In genomic region chr6:14753512-14753911, GRCm38 (mm10) we compare ENCODE assay signal across 34 mouse cellular contexts. TPM values are rescaled to one million over a fixed set of nuclear protein-coding genes. Genes with fewer than 3 reads are reported as not detected.
A peak's percentile ranks its signal among the peaks of the same experiment; 100 is the strongest.
DNase-seq lines count a peak whose midpoint lies in the region; ATAC-seq and TF ChIP-seq lines count a peak whose summit lies in the region.
"Had no signal": no experiment of that assay in that cellular context is flagged by ENCODE, and none has a peak within 500 bp of the region (broad histone marks: within the 10 kb centered on the region; RNA-seq: fewer than 3 reads in every experiment).

No protein-coding gene starts in this region.

- no peak overlapping the region for H3K4me2 ChIP-seq in midbrain, embryonic 16.5 days (ENCODE audit: low read length)
- H3K4me2 ChIP-seq: intestine, embryonic 15.5 days; limb, embryonic 15.5 days; liver, embryonic 13.5 days; neural tube, embryonic 15.5 days had no signal

- H3K36me3 ChIP-seq in heart, embryonic 10.5 days: no peaks in the 10 kb centered on the region
- no peaks in the 10 kb centered on the region for H3K36me3 ChIP-seq in midbrain, embryonic 16.5 days (ENCODE audit: control insufficient read depth, insufficient read depth, low read length)
- H3K36me3 ChIP-seq: G1E; intestine, embryonic 15.5 days; limb, embryonic 10.5 days; limb, embryonic 15.5 days; liver, embryonic 13.5 days; neural tube, embryonic 15.5 days had no signal

- no peaks in the 10 kb centered on the region for H3K9me3 ChIP-seq in heart, embryonic 10.5 days
- no peaks in the 10 kb centered on the region for H3K9me3 ChIP-seq in midbrain, embryonic 16.5 days (replicated peaks; ENCODE audit: control insufficient read depth, low read length, poor library complexity, severe bottlenecking)
- H3K9me3 ChIP-seq: G1E; intestine, embryonic 15.5 days; limb, embryonic 10.5 days; limb, embryonic 15.5 days; liver, embryonic 13.5 days; neural tube, embryonic 15.5 days had no signal

- TF ChIP-seq CTCF in gastrocnemius, adult 2 months (IDR thresholded peaks at IDR 0.05): no peak

- intact Hi-C loops in gastrocnemius, adult 2 months (cut with DNase I): loop anchor here (5.0 kb wide), 2 partner anchors 41 to 166 kb away; no protein-coding TSS in a partner anchor
- intact Hi-C loops in heart, postnatal 25 days (cut with DNase I): loop anchor here (10.0 kb wide), 1 partner anchor 169 kb away; no protein-coding TSS in a partner anchor
- intact Hi-C loops in heart, postnatal 10 days (cut with DNase I): loop anchor here (5.0 kb wide), 1 partner anchor 166 kb away; no protein-coding TSS in a partner anchor
- intact Hi-C loops in left cerebral cortex, postnatal 10 days (cut with DNase I): no loop called here

- no peaks in the 10 kb centered on the region for H3K4me1 ChIP-seq in heart, embryonic 10.5 days
- H3K4me1 ChIP-seq in midbrain, embryonic 16.5 days (ENCODE audit: control insufficient read depth, insufficient read depth, low read length): no peaks in the 10 kb centered on the region
- H3K4me1 ChIP-seq: intestine, embryonic 15.5 days; limb, embryonic 10.5 days; limb, embryonic 15.5 days; liver, embryonic 13.5 days; neural tube, embryonic 15.5 days had no signal

- DNase-seq in gastrocnemius, adult 2 months: no peak
- DNase-seq in gastrocnemius, postnatal 10 days: no peak
- no peak for DNase-seq in heart, embryonic 10.5 days (ENCODE audit: low spot score)
- DNase-seq in heart, postnatal 25 days (ENCODE audit: low spot score): no peak
- peak; percentile 12 to 21 for DNase-seq in heart, postnatal 10 days
- no peak for DNase-seq in left cerebral cortex, postnatal 10 days (ENCODE audit: extremely low spot score in 1 of 2, low spot score in 2 of 2)
- DNase-seq: adrenal gland, adult 8-10 months; cerebellum, adult 2 months; cerebellum, postnatal 14 days; forebrain, postnatal 0 days; gastrocnemius, postnatal 36 days; kidney, adult 8-10 months; kidney, postnatal 4 days; layer of hippocampus, postnatal 36 days; liver, embryonic 13.5 days; lung, adult 18-20 months; midbrain, embryonic 14.5 days; right cerebral cortex, postnatal 4 days; thymus, adult 2 months; thymus, postnatal 4 days had no signal

- no peak overlapping the region for H3K9ac ChIP-seq in midbrain, embryonic 16.5 days (ENCODE audit: low read depth, low read length)
- H3K9ac ChIP-seq: forebrain, postnatal 0 days; intestine, embryonic 15.5 days; limb, embryonic 15.5 days; liver, embryonic 13.5 days; neural tube, embryonic 15.5 days had no signal

- 71% methylated on average over 4 of the region's 4 CpGs for WGBS in heart, embryonic 10.5 days
- 79% methylated on average over 4 of the region's 4 CpGs for WGBS in midbrain, embryonic 16.5 days

- no peaks in the 10 kb centered on the region for H3K27me3 ChIP-seq in heart, embryonic 10.5 days (ENCODE audit: insufficient read depth, poor library complexity, severe bottlenecking)
- H3K27me3 ChIP-seq in midbrain, embryonic 16.5 days (ENCODE audit: control insufficient read depth, insufficient read depth, low read depth, low read length): no peaks in the 10 kb centered on the region
- H3K27me3 ChIP-seq: intestine, embryonic 15.5 days; limb, embryonic 15.5 days; liver, embryonic 13.5 days; neural tube, embryonic 15.5 days had no signal

- peak overlapping the region; percentile 93 for H3K27ac ChIP-seq in gastrocnemius, adult 2 months
- H3K27ac ChIP-seq in heart, embryonic 10.5 days: no peak overlapping the region
- H3K27ac ChIP-seq in midbrain, embryonic 16.5 days (ENCODE audit: low read length): no peak overlapping the region
- H3K27ac ChIP-seq: hindbrain, postnatal 0 days; intestine, embryonic 15.5 days; kidney, postnatal 0 days; limb, embryonic 10.5 days; limb, embryonic 15.5 days; liver, embryonic 13.5 days; macrophage; neural tube, embryonic 15.5 days had no signal

- ATAC-seq in midbrain, embryonic 16.5 days: no peak
- ATAC-seq: forebrain, postnatal 0 days; hindbrain, postnatal 0 days; intestine, embryonic 15.5 days; lung, postnatal 0 days had no signal

- peak overlapping the region; percentile 80 for H3K4me3 ChIP-seq in gastrocnemius, adult 2 months
- H3K4me3 ChIP-seq in heart, embryonic 10.5 days: peak overlapping the region; percentile 38
- no peak overlapping the region for H3K4me3 ChIP-seq in midbrain, embryonic 16.5 days (ENCODE audit: low read depth, low read length)
- H3K4me3 ChIP-seq: erythroblast, embryonic 14.5 days; intestine, embryonic 15.5 days; limb, embryonic 10.5 days; limb, embryonic 15.5 days; liver, embryonic 13.5 days; neural tube, embryonic 15.5 days had no signal

RNA-seq across cellular contexts. Expression of gene Ppp1r3a, which starts 1.6 kb away (rescaled TPM):
- 100 to 1,000 TPM; 226 to 230 TPM for total RNA-seq in gastrocnemius, adult 2 months (2021)
- total RNA-seq in gastrocnemius, postnatal 10 days (2021): 100 to 1,000 TPM; 129 to 132 TPM
- polyA plus RNA-seq in heart, embryonic 10.5 days (2016; fragmentation: Nextera tagmentation; extraction: Ambion mirVana): 1.4 and 2.8 TPM in 2 replicates
- total RNA-seq in heart, postnatal 25 days (2021): 10 to 100 TPM; 65.5 to 69.7 TPM
- total RNA-seq in heart, postnatal 10 days (2021): 10 to 100 TPM; 41.7 to 51.3 TPM
- polyA plus RNA-seq in midbrain, embryonic 16.5 days (2015; fragmentation: Nextera tagmentation; extraction: Ambion mirVana): 0.03 TPM in 1 of 2 replicates, not detected in the other
- not detected for total RNA-seq in left cerebral cortex, postnatal 10 days (2021)
- total RNA-seq: hindbrain, postnatal 0 days; layer of hippocampus, postnatal 36 days; megakaryocyte-erythroid progenitor cell, adult 5-6 weeks had no signal
- polyA plus RNA-seq: erythroblast, embryonic 14.5 days; forebrain, embryonic 11.5 days; forebrain, postnatal 0 days; G1E; hindbrain, embryonic 11.5 days; kidney, postnatal 0 days; limb, embryonic 10.5 days; liver, embryonic 13.5 days; macrophage; midbrain, embryonic 14.5 days had no signal

Comparison
In these comparisons a context has a peak if more than half of its experiments do, and no peak if none do; other contexts are left out.
1. DNase-seq: peak in heart, postnatal 10 days (2 of 2); none in gastrocnemius, adult 2 months (single experiment), gastrocnemius, postnatal 10 days (single experiment), heart, embryonic 10.5 days (single experiment), heart, postnatal 25 days (single experiment) and left cerebral cortex, postnatal 10 days (0 of 2).
2. RNA of gene Ppp1r3a, which starts 1.6 kb away (total RNA-seq): 226 to 230 TPM in gastrocnemius, adult 2 months, 129 to 132 TPM in gastrocnemius, postnatal 10 days, 65.5 to 69.7 TPM in heart, postnatal 25 days and 41.7 to 51.3 TPM in heart, postnatal 10 days; not detected in left cerebral cortex, postnatal 10 days; every median in the first group is over 10 times any median in the second.